ENCODE assay signal across 10 mouse cellular contexts in the genomic region with DNA sequence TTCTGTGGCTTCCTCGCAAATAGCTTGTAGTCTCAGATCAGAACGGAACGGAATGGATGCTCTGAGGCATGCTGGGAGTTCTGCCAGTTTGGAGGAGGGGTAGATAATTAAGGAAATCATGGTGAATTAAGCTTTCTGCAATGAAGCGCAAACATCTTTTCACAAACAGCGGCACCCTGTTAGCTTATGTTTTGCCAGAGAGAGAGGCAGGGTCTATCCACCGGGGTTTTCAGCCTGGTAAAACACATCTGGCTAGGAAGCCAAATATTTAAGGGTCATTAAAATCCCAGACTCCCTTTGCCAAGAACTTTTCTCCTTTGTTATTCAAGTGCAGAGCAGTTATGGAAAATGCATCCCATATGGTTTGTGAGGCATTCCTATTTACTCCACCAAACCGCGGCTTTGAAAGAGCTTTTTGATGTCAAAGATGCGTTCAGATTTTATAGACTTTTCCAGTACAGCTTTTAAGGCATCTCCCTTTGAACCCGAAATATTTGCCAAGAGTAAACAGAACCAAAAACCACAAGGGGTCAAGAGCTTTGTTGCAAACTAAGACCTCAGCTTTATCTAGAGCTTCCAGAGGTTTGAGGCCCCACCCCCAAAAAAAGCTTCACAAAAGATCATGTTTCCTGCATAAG.
DNase-seq lines count a peak whose midpoint lies in the region; ATAC-seq and TF ChIP-seq lines count a peak whose summit lies in the region.
"Had no signal": no experiment of that assay in that cellular context is flagged by ENCODE, and none has a peak within 500 bp of the region (broad histone marks: within the 10 kb centered on the region; RNA-seq: fewer than 3 reads in every experiment).

No protein-coding gene starts in this region.

- no peaks in the 10 kb centered on the region for H3K27me3 ChIP-seq in embryonic facial prominence, embryonic 10.5 days (replicated peaks; ENCODE audit: low read depth, poor library complexity, severe bottlenecking)
- peaks cover 12% of the 10 kb centered on the region for H3K27me3 ChIP-seq in forebrain, embryonic 16.5 days (replicated peaks; ENCODE audit: control insufficient read depth, insufficient read depth, low read length)
- no peaks in the 10 kb centered on the region for H3K27me3 ChIP-seq in liver, embryonic 13.5 days

- peaks cover 47% of the 10 kb centered on the region for H3K4me1 ChIP-seq in embryonic facial prominence, embryonic 10.5 days
- H3K4me1 ChIP-seq in forebrain, embryonic 16.5 days (replicated peaks; ENCODE audit: control insufficient read depth, insufficient read depth, low read length) = peaks cover 10% of the 10 kb centered on the region
- peaks cover 19% of the 10 kb centered on the region for H3K4me1 ChIP-seq in liver, embryonic 13.5 days (replicated peaks)

- WGBS in embryonic facial prominence, embryonic 10.5 days = 53% methylated on average over 10 of the region's 10 CpGs
- WGBS in forebrain, embryonic 16.5 days = 16% methylated on average over 10 of the region's 10 CpGs
- WGBS in liver, embryonic 13.5 days (ENCODE audit: insufficient replicate concordance) = 54% methylated on average over 10 of the region's 10 CpGs

- ATAC-seq in forebrain, embryonic 16.5 days = peak; percentile 82
- no peak for ATAC-seq in liver, embryonic 13.5 days (ENCODE audit: low read depth)
- no peak for ATAC-seq in activated CD4-positive, CD25-positive, alpha-beta regulatory T cell, adult 4 months

- TF ChIP-seq CTCF in layer of hippocampus, adult 2 months (conservative IDR thresholded peaks at IDR 0.05) = no peak

- no peaks in the 10 kb centered on the region for H3K9me3 ChIP-seq in embryonic facial prominence, embryonic 10.5 days
- H3K9me3 ChIP-seq in forebrain, embryonic 16.5 days (ENCODE audit: control insufficient read depth, low read length) = no peaks in the 10 kb centered on the region
- H3K9me3 ChIP-seq in liver, embryonic 13.5 days (replicated peaks) = no peaks in the 10 kb centered on the region
- H3K9me3 ChIP-seq: midbrain, embryonic 12.5 days had no signal

- H3K36me3 ChIP-seq in embryonic facial prominence, embryonic 10.5 days (replicated peaks) = no peaks in the 10 kb centered on the region
- no peaks in the 10 kb centered on the region for H3K36me3 ChIP-seq in forebrain, embryonic 16.5 days (ENCODE audit: control insufficient read depth, insufficient read depth)
- no peaks in the 10 kb centered on the region for H3K36me3 ChIP-seq in liver, embryonic 13.5 days
- H3K36me3 ChIP-seq: midbrain, embryonic 12.5 days had no signal

- peak; percentile 20 to 40 for DNase-seq in layer of hippocampus, adult 2 months (ENCODE audit: low spot score in 2 of 2)
- DNase-seq in layer of hippocampus, adult 11-12 months (ENCODE audit: low spot score) = no peak
- peak; percentile 45 for DNase-seq in embryonic facial prominence, embryonic 10.5 days (ENCODE audit: low spot score)
- no peak for DNase-seq in liver, embryonic 13.5 days
- DNase-seq in frontal cortex, postnatal 14 days (ENCODE audit: low spot score in 2 of 2) = no peak
- no peak for DNase-seq in adipocyte (ENCODE audit: low spot score)
- DNase-seq: thymus, adult 18-20 months had no signal

- H3K4me2 ChIP-seq in forebrain, embryonic 16.5 days (ENCODE audit: low read length) = peak overlapping the region; percentile 29
- peak overlapping the region; percentile 10; the same call in 1 of the 2 replicates for H3K4me2 ChIP-seq in liver, embryonic 13.5 days
- H3K4me2 ChIP-seq: midbrain, embryonic 12.5 days had no signal

- no peak overlapping the region for H3K27ac ChIP-seq in layer of hippocampus, adult 2 months
- peak overlapping the region; percentile 76 for H3K27ac ChIP-seq in embryonic facial prominence, embryonic 10.5 days (replicated peaks)
- H3K27ac ChIP-seq in forebrain, embryonic 16.5 days (ENCODE audit: low read length) = no peak overlapping the region
- H3K27ac ChIP-seq in liver, embryonic 13.5 days = no peak overlapping the region
- H3K27ac ChIP-seq: midbrain, embryonic 12.5 days had no signal

- H3K9ac ChIP-seq in forebrain, embryonic 16.5 days (replicated peaks; ENCODE audit: low read depth, low read length) = no peak overlapping the region
- no peak overlapping the region for H3K9ac ChIP-seq in liver, embryonic 13.5 days
- H3K9ac ChIP-seq: midbrain, embryonic 12.5 days had no signal

- H3K4me3 ChIP-seq in layer of hippocampus, adult 2 months = no peak overlapping the region; the same call in 1 of the 2 replicates
- no peak overlapping the region for H3K4me3 ChIP-seq in embryonic facial prominence, embryonic 10.5 days
- no peak overlapping the region for H3K4me3 ChIP-seq in forebrain, embryonic 16.5 days (replicated peaks; ENCODE audit: low read length)
- no peak overlapping the region for H3K4me3 ChIP-seq in liver, embryonic 13.5 days (replicated peaks)
- H3K4me3 ChIP-seq: midbrain, embryonic 12.5 days had no signal

Comparison
In these comparisons a context has a peak if more than half of its experiments do, and no peak if none do; other contexts are left out.
1. DNase-seq: peak in layer of hippocampus, adult 2 months (2 of 2) and embryonic facial prominence, embryonic 10.5 days (single experiment); none in layer of hippocampus, adult 11-12 months (single experiment), liver, embryonic 13.5 days (single experiment), frontal cortex, postnatal 14 days (0 of 2) and adipocyte (single experiment).